Mouse (Mus musculus): ENCODE results near the gene Pakap.

Gene Pakap

GRCm38 (mm10) chr4:57914193-57915190 lies 346.5 kb downstream of the Pakap start:
- DNase-seq (ENCODE audit: low read depth, low spot score), result no peak

- peak; percentile 55 for DNase-seq (ENCODE audit: low read depth, low spot score)
Observed at GRCm38 (mm10) chr4:57915216-57915965, 347.4 kb downstream of the Pakap start.

- peak; percentile 63 for DNase-seq (ENCODE audit: low read depth, low spot score)
Observed at GRCm38 (mm10) chr4:57916201-57916661, 348.3 kb downstream of the Pakap start, which contains the start of gene D630039A03Rik. D630039A03Rik (minus strand) TSS chr4:57916297.

GRCm38 (mm10) chr4:57916711-57917110 lies 348.7 kb downstream of the Pakap start:
- no peak for DNase-seq (ENCODE audit: low read depth, low spot score)

GRCm38 (mm10) chr4:57919494-57920423 lies 351.8 kb downstream of the Pakap start:
- DNase-seq (ENCODE audit: low read depth, low spot score), result no peak

- no peak for DNase-seq (ENCODE audit: low read depth, low spot score)
Observed at GRCm38 (mm10) chr4:57920522-57920921, 352.5 kb downstream of the Pakap start.

- no peak for DNase-seq (ENCODE audit: low read depth, low spot score)
Observed at GRCm38 (mm10) chr4:57922171-57922570, 354.2 kb downstream of the Pakap start.

GRCm38 (mm10) chr4:57924556-57925071 lies 356.6 kb downstream of the Pakap start:
- DNase-seq (ENCODE audit: low read depth, low spot score), result no peak

- peak; percentile 65 for DNase-seq (ENCODE audit: low read depth, low spot score)
Observed at GRCm38 (mm10) chr4:57927464-57928205, 359.7 kb downstream of the Pakap start.

GRCm38 (mm10) chr4:57930559-57931170 lies 362.7 kb downstream of the Pakap start:
- no peak for DNase-seq (ENCODE audit: low read depth, low spot score)

- no peak for DNase-seq (ENCODE audit: low read depth, low spot score)
Observed at GRCm38 (mm10) chr4:57934181-57934580, 366.2 kb downstream of the Pakap start.

- no peak for DNase-seq (ENCODE audit: low read depth, low spot score)
Observed at GRCm38 (mm10) chr4:57937292-57937691, 369.3 kb downstream of the Pakap start.

- no peak for DNase-seq (ENCODE audit: low read depth, low spot score)
Observed at GRCm38 (mm10) chr4:57940631-57941030, 372.7 kb downstream of the Pakap start.

GRCm38 (mm10) chr4:57942892-57943291 lies 374.9 kb downstream of the Pakap start:
- DNase-seq (ENCODE audit: low read depth, low spot score), result no peak
